Mouse (Mus musculus) liver, postnatal 0 days (tissue): Measurements from ENCODE around the gene Gpc6. TPM values are rescaled to one million over a fixed set of nuclear protein-coding genes. Genes with fewer than 3 reads are reported as not detected.
A peak's percentile ranks its signal among the peaks of the same experiment; 100 is the strongest.

Experiments used
- ATAC-seq: fragments of 200-750 bp; cut with Nextera tagmentation; 2 replicates; pipeline ENCODE4 v1.8.0; 2017; ENCODE audit warnings: mild to moderate bottlenecking, moderate library complexity
- DNase-seq: peaks from one replicate; pipeline ENCODE4 v3.0.0-alpha.2; 2016
- H3K27ac ChIP-seq: fragments of 300-500 bp; sonication (generic); 2 replicates; pipeline ENCODE4 v1.5.1; 2014; ENCODE audit warnings: antibody characterized with exemption, moderate library complexity, mild to moderate bottlenecking, low read depth
- H3K27me3 ChIP-seq: fragments of 300-500 bp; sonication (generic); 2 replicates; pipeline ENCODE4 v1.6.1; 2014; ENCODE audit warnings: low read length, control low read depth, mixed read lengths; ENCODE audit not compliant: insufficient read depth
- H3K36me3 ChIP-seq: fragments of 300-500 bp; sonication (generic); replicated peaks from 2 replicates; pipeline ENCODE4 v1.6.1; 2014; ENCODE audit warnings: mild to moderate bottlenecking, control low read depth, low read length, moderate library complexity, mixed read lengths; ENCODE audit not compliant: insufficient read depth
- H3K4me1 ChIP-seq: fragments of 300-500 bp; sonication (generic); 2 replicates; pipeline ENCODE4 v1.6.1; 2014; ENCODE audit warnings: antibody characterized with exemption, mild to moderate bottlenecking, control low read depth; ENCODE audit not compliant: insufficient read depth
- H3K4me2 ChIP-seq: fragments of 300-500 bp; sonication (generic); 2 replicates; pipeline ENCODE4 v1.6.1; 2014; ENCODE audit warnings: low read depth, mild to moderate bottlenecking, low read length, moderate library complexity, mixed read lengths
- H3K4me3 ChIP-seq: fragments of 300-500 bp; sonication (generic); 2 replicates; pipeline ENCODE4 v1.5.1; 2014; ENCODE audit warnings: low read depth, low read length
- H3K9ac ChIP-seq: fragments of 300-500 bp; sonication (generic); replicated peaks from 2 replicates; pipeline ENCODE4 v1.6.1; 2014; ENCODE audit warnings: mild to moderate bottlenecking, moderate library complexity
- H3K9me3 ChIP-seq: fragments of 300-500 bp; sonication (generic); 2 replicates; pipeline ENCODE4 v1.6.1; 2016; ENCODE audit warnings: mild to moderate bottlenecking, control low read depth, low read length, mixed read lengths
- CTCF ChIP-seq: sonication (generic); IDR thresholded peaks from 2 replicates; pipeline ENCODE4 v1.5.1; 2016; ENCODE audit warnings: antibody characterized with exemption, low read depth
- EP300 ChIP-seq: IDR thresholded peaks from 2 replicates; pipeline ENCODE4 v1.6.1; 2016; ENCODE audit warnings: antibody characterized with exemption, low read depth, mild to moderate bottlenecking
- WGBS: fragments of 180-500 bp; shearing (Covaris S2); extraction: QIAGEN DNeasy Blood & Tissue Kit; methylation state at CpG from one replicate; pipeline ENCODE4 v1.1.7; 2014; ENCODE audit not compliant: insufficient replicate concordance; 5-methylcytosine and 5-hydroxymethylcytosine counted together
- polyA plus RNA-seq: library from polyadenylated mRNA; unstranded; fragments of >200 nt; fragmentation: Nextera tagmentation; extraction: Ambion mirVana; gene quantifications from 2 replicates; pipeline ENCODE4 v1.2.1, GENCODE M21; 2015

Gene Gpc6
- polyA plus RNA-seq, 1 experiment from 2014 or later = 4.8 TPM

- ATAC-seq (no peak), DNase-seq (no peak)
- no peaks in the 10 kb centered on the region for H3K27me3 ChIP-seq
- no peak for TF ChIP-seq CTCF
- no peak for TF ChIP-seq EP300
- no peaks in the 10 kb centered on the region for H3K4me1 ChIP-seq
- H3K4me2 ChIP-seq = no peak overlapping the region
- WGBS = 75% methylated on average over 7 of the region's 7 CpGs
- no peak overlapping the region for H3K27ac ChIP-seq
- H3K36me3 ChIP-seq = no peaks in the 10 kb centered on the region
- H3K4me3 ChIP-seq = no peak overlapping the region
- no peak overlapping the region for H3K9ac ChIP-seq
- no peaks in the 10 kb centered on the region for H3K9me3 ChIP-seq
Observed at GRCm38 (mm10) chr14:117673541-117673940, 748.4 kb downstream of the Gpc6 start.

DNA sequence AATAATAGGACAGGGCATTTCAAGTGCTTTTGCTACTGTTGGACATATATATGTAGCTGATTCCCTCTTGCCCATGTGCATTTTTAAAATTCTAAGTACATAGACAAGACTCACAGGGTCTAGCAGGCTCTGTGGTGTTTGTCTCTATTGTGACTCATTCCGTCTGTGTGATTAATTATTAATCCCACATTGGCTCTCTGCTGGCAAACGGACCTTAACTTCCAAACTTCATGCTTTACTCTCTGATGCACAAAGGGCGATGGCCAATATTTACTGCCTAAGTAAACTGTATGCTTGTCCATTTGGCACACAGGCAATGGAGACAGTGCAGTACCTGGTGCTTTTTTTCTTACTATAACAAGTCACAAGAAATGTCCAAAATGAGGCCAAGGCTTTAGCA is 749.4 kb downstream of the Gpc6 start:
- Histone ChIP-seq H3K27ac (no peak overlapping the region), H3K9me3 (no peaks in the 10 kb centered on the region), H3K9ac (no peak overlapping the region), H3K4me3 (no peak overlapping the region), H3K4me2 (no peak overlapping the region), H3K4me1 (no peaks in the 10 kb centered on the region), H3K36me3 (no peaks in the 10 kb centered on the region), H3K27me3 (no peaks in the 10 kb centered on the region)
- 48% methylated on average over 3 of the region's 3 CpGs for WGBS
- peak; percentile 86 for ATAC-seq
- no peak for DNase-seq
- TF ChIP-seq CTCF = no peak
- no peak for TF ChIP-seq EP300

- Histone ChIP-seq H3K4me1 (peaks cover 4% of the 10 kb centered on the region; the same call in 1 of the 2 replicates), H3K9me3 (no peaks in the 10 kb centered on the region), H3K9ac (no peak overlapping the region), H3K27ac (no peak overlapping the region; the same call in 1 of the 2 replicates), H3K27me3 (no peaks in the 10 kb centered on the region), H3K4me2 (no peak overlapping the region), H3K4me3 (no peak overlapping the region), H3K36me3 (no peaks in the 10 kb centered on the region)
- TF ChIP-seq EP300 (no peak), CTCF (no peak)
- ATAC-seq = peak; percentile 72
- 75% methylated on average over 3 of the region's 3 CpGs for whole genome bisulfite sequencing
- no peak for DNase-seq
Observed at GRCm38 (mm10) chr14:117679926-117680325, 754.8 kb downstream of the Gpc6 start.

DNA sequence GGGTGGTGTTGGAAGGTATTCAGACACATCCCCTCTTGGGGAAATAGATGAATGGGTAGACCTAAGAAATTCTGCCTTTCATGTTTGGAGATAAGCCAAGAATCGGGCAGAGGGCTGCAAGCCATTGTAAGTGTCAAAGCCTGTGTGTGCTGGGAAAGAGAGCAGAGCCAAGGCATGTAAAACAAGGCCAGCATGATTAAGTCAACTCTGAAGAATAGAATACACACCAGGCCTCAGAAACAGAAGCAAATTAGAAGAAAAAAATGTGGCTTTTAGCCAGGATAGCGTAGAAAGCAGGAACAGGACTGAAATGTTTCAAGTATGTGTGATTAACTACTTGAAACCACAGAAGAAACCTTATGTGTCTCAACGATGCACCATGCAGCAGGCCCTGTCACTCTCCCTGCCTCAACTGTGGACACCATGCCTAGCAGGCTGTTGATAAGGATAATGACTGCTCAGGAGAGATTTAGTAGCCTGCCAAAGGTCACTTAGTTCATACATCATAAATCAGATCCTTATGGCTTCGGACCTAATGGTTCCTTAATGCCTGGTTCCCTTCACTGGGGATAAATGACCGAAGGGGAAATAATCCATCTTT is 756.3 kb downstream of the Gpc6 start:
- no peak for TF ChIP-seq CTCF
- TF ChIP-seq EP300 = no peak
- Histone ChIP-seq H3K36me3 (no peaks in the 10 kb centered on the region), H3K4me1 (peaks cover 4% of the 10 kb centered on the region; the same call in 1 of the 2 replicates), H3K4me2 (no peak overlapping the region), H3K27ac (no peak overlapping the region), H3K27me3 (no peaks in the 10 kb centered on the region), H3K4me3 (no peak overlapping the region), H3K9me3 (no peaks in the 10 kb centered on the region), H3K9ac (no peak overlapping the region)
- ATAC-seq = no peak
- WGBS = 52% methylated on average over 5 of the region's 5 CpGs
- no peak for DNase-seq

- peaks cover 4% of the 10 kb centered on the region; the same call in 1 of the 2 replicates for H3K4me1 ChIP-seq
- H3K27me3 ChIP-seq = no peaks in the 10 kb centered on the region
- H3K9me3 ChIP-seq = no peaks in the 10 kb centered on the region
- 80% methylated on average over 4 of the region's 4 CpGs for WGBS
- no peak for ATAC-seq
- DNase-seq = no peak
- no peak overlapping the region for H3K27ac ChIP-seq
- H3K9ac ChIP-seq = no peak overlapping the region
- TF ChIP-seq EP300 (no peak), CTCF (no peak)
- H3K4me3 ChIP-seq = no peak overlapping the region
- H3K36me3 ChIP-seq = no peaks in the 10 kb centered on the region
- no peak overlapping the region for H3K4me2 ChIP-seq
Observed at GRCm38 (mm10) chr14:117683149-117683548, 758.0 kb downstream of the Gpc6 start.

DNA sequence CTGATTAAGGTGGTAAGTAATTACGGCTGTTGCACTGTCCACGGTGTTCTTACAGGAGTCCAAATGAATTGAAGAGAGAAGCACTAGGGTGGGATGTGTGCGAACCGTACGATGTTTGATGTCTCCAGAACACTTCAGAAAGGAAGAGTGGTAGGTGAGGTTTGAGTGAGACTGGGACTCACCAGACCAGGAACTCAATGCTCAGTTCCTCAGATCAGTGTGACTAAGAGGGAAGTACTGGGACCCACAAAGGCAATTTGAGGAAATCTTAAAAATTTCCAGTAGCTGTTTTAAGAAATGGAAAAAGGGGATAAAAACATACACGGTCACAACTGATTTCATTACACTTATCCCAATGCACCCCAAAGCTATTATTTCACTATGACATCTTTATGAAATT is 764.7 kb downstream of the Gpc6 start:
- H3K4me1 ChIP-seq = no peaks in the 10 kb centered on the region
- WGBS = 81% methylated on average over 6 of the region's 6 CpGs
- no peak for ATAC-seq

DNA sequence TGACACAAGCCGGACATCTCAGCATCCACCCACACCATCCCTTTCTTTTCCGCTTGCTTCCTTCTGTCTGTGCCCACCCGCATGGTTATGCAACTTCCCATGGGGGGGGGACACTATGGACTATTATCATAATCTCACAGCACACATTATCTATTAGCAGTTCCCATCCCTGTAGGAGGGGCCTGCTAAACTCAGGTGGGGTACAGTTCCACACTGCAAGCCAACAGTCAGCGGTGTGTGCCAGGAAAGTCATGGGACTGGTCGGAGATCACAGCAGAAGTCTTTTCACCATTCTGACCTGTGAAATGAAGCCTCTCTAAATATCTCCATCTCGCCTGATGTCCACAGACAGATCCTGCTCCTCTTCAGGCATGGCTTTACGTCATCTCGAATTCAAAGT is 770.5 kb downstream of the Gpc6 start:
- H3K9me3 ChIP-seq = no peaks in the 10 kb centered on the region
- 75% methylated on average over 8 of the region's 8 CpGs for WGBS
- DNase-seq (no peak), ATAC-seq (no peak)
- no peak overlapping the region for H3K4me3 ChIP-seq
- H3K27me3 ChIP-seq = no peaks in the 10 kb centered on the region
- no peak overlapping the region for H3K4me2 ChIP-seq
- no peaks in the 10 kb centered on the region for H3K4me1 ChIP-seq
- no peak overlapping the region for H3K9ac ChIP-seq
- no peak overlapping the region for H3K27ac ChIP-seq
- TF ChIP-seq CTCF = no peak
- no peak for TF ChIP-seq EP300
- H3K36me3 ChIP-seq = no peaks in the 10 kb centered on the region

More for the DNA sequence above, 764.7 kb downstream of the Gpc6 start:
- Histone ChIP-seq H3K27me3 (no peaks in the 10 kb centered on the region), H3K36me3 (no peaks in the 10 kb centered on the region), H3K9ac (no peak overlapping the region), H3K9me3 (no peaks in the 10 kb centered on the region), H3K27ac (no peak overlapping the region), H3K4me3 (no peak overlapping the region), H3K4me2 (no peak overlapping the region)
- TF ChIP-seq EP300 (no peak), CTCF (no peak)
- no peak for DNase-seq
